Mouse (Mus musculus) myocyte (in vitro differentiated cells): ENCODE data around the gene Wt1.

Experiments used
- POLR2A ChIP-seq: IDR thresholded peaks from one replicate; pipeline ENCODE4 v1.6.1; 2011; ENCODE audit warnings: low read depth, mild to moderate bottlenecking, control low read depth, moderate library complexity; ENCODE audit not compliant: insufficient read length
- USF1 ChIP-seq: IDR thresholded peaks from one replicate; pipeline ENCODE4 v1.6.1; 2011; ENCODE audit warnings: low read depth, mild to moderate bottlenecking, control low read depth, moderate library complexity

GRCm38 (mm10) chr2:105143731-105144130 lies 17.4 kb downstream of the Wt1 start:
- TF ChIP-seq USF1 = no peak
- no peak for TF ChIP-seq POLR2A
